Mouse (Mus musculus): ENCODE data around the gene Sntb2.

DNA sequence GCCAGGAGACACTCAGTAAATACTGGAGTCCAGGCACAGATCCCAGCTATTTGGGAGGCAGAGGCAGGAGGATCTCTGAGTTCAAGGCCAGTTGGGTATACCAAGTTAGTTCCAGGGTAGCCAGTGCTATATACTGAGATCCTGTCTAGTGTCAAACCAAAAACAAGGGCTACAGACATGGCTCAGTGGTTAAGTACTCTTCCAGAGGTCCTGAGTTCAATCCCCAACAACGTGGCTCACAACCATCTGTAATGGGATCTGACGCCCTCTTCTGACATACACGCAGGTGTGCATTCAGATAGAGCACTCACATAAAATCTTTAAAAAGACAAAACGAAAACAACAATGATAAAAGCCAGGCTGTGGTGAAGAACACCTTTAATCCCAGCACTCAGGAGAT, 113.9 kb downstream of the Sntb2 start:
- TF ChIP-seq CTCF (IDR thresholded peaks at IDR 0.05; ENCODE audit: extremely low read depth, insufficient read depth, low read length) (no peak), POLR2A (IDR thresholded peaks at IDR 0.05; ENCODE audit: extremely low read depth, insufficient read depth, low read length) (no peak)

Measured in cortical plate, adult 2 months (tissue).